Mouse (Mus musculus): Measurements from ENCODE around the gene Zfp128. TPM values are rescaled to one million over a fixed set of nuclear protein-coding genes. Genes with fewer than 3 reads are reported as not detected.

Zfp128 gene
- 1.5 and 1.6 TPM in 2 replicates for polyA plus RNA-seq (2015; fragmentation: Nextera tagmentation; extraction: Ambion mirVana)

GRCm38 (mm10) chr7:12880911-12881660 is at the start of gene Zfp128:
Gene Zfp128 (plus strand): TSS chr7:12881177.

GRCm38 (mm10) chr7:12834162-12835120 is 46.5 kb upstream of the Zfp128 start, which contains the start of gene Zfp110:
Gene Zfp110 (plus strand): TSS chr7:12834761.

GRCm38 (mm10) chr7:12897655-12898410 is 16.9 kb downstream of the Zfp128 start, which contains the start of gene Zscan22:
Gene Zscan22 (plus strand): TSS chr7:12897815.

GRCm38 (mm10) chr7:12921705-12922465 is 40.9 kb downstream of the Zfp128 start, which contains the start of gene Rps5:
Gene Rps5 (plus strand): TSS chr7:12922290.

GRCm38 (mm10) chr7:12927191-12927680 is 46.3 kb downstream of the Zfp128 start, which contains the start of gene Rnf225:
Gene Rnf225 (plus strand): TSS chr7:12927416.

Other genes starting within 250 kb of the Zfp128 start
- gene Vmn2r54, start 240.9 kb upstream of the Zfp128 start, polyA plus RNA-seq (2015; fragmentation: Nextera tagmentation; extraction: Ambion mirVana) = not detected in 2 replicates
- not detected in 2 replicates for gene Vmn2r55, start 196.2 kb upstream of the Zfp128 start, polyA plus RNA-seq (2015; fragmentation: Nextera tagmentation; extraction: Ambion mirVana)
- gene Vmn2r56, start 146.2 kb upstream of the Zfp128 start, polyA plus RNA-seq (2015; fragmentation: Nextera tagmentation; extraction: Ambion mirVana) = not detected in 2 replicates
- 1.2 and 1.3 TPM in 2 replicates for gene Zscan18, start 77.5 kb upstream of the Zfp128 start, polyA plus RNA-seq (2015; fragmentation: Nextera tagmentation; extraction: Ambion mirVana)
- gene Zfp329, start 62.3 kb upstream of the Zfp128 start, polyA plus RNA-seq (2015; fragmentation: Nextera tagmentation; extraction: Ambion mirVana) = 5.2 and 5.8 TPM in 2 replicates
- gene Zfp110, start 46.4 kb upstream of the Zfp128 start, polyA plus RNA-seq (2015; fragmentation: Nextera tagmentation; extraction: Ambion mirVana) = 18.0 and 18.1 TPM in 2 replicates
- 5.3 and 5.7 TPM in 2 replicates for gene Zscan22, start 16.6 kb downstream of the Zfp128 start, polyA plus RNA-seq (2015; fragmentation: Nextera tagmentation; extraction: Ambion mirVana)
- gene Rps5, start 41.1 kb downstream of the Zfp128 start, polyA plus RNA-seq (2015; fragmentation: Nextera tagmentation; extraction: Ambion mirVana) = 736 and 897 TPM in 2 replicates
- 1.3 and 1.9 TPM in 2 replicates for gene Rnf225, start 46.2 kb downstream of the Zfp128 start, polyA plus RNA-seq (2015; fragmentation: Nextera tagmentation; extraction: Ambion mirVana)
- 5.2 and 5.5 TPM in 2 replicates for gene Zfp324, start 84.7 kb downstream of the Zfp128 start, polyA plus RNA-seq (2015; fragmentation: Nextera tagmentation; extraction: Ambion mirVana)
- gene Zfp446, start 96.7 kb downstream of the Zfp128 start, polyA plus RNA-seq (2015; fragmentation: Nextera tagmentation; extraction: Ambion mirVana) = 2.6 and 2.9 TPM in 2 replicates
- 0.08 TPM in 1 of 2 replicates, not detected in the other for gene Slc27a5, start 117.0 kb downstream of the Zfp128 start, polyA plus RNA-seq (2015; fragmentation: Nextera tagmentation; extraction: Ambion mirVana)
- 89.6 and 97.6 TPM in 2 replicates for gene Trim28, start 117.9 kb downstream of the Zfp128 start, polyA plus RNA-seq (2015; fragmentation: Nextera tagmentation; extraction: Ambion mirVana)
- 7.3 and 8.5 TPM in 2 replicates for gene Zbtb45, start 128.9 kb downstream of the Zfp128 start, polyA plus RNA-seq (2015; fragmentation: Nextera tagmentation; extraction: Ambion mirVana)
- 211 and 212 TPM in 2 replicates for gene Chmp2a, start 153.6 kb downstream of the Zfp128 start, polyA plus RNA-seq (2015; fragmentation: Nextera tagmentation; extraction: Ambion mirVana)
- 90.5 and 91.6 TPM in 2 replicates for gene Ube2m, start 157.1 kb downstream of the Zfp128 start, polyA plus RNA-seq (2015; fragmentation: Nextera tagmentation; extraction: Ambion mirVana)
- gene Mzf1, start 173.6 kb downstream of the Zfp128 start, polyA plus RNA-seq (2015; fragmentation: Nextera tagmentation; extraction: Ambion mirVana) = 0.90 and 1.4 TPM in 2 replicates
- gene Vmn1r85, start 214.0 kb downstream of the Zfp128 start, polyA plus RNA-seq (2015; fragmentation: Nextera tagmentation; extraction: Ambion mirVana) = not detected in 2 replicates
- gene Vmn1r86, start 238.7 kb downstream of the Zfp128 start, polyA plus RNA-seq (2015; fragmentation: Nextera tagmentation; extraction: Ambion mirVana) = not detected in 2 replicates

Data from urinary bladder, postnatal 0 days (tissue).